Mouse (Mus musculus) spleen, adult 2 months (tissue): ENCODE measurements around the gene Zfp628.

ENCODE experiments used
- CTCF ChIP-seq: fragments of 200-500 bp; IDR thresholded peaks from 2 replicates; pipeline ENCODE4 v1.5.1; 2011; ENCODE audit warnings: mild to moderate bottlenecking, inconsistent platforms; ENCODE audit not compliant: insufficient read depth, insufficient read length, insufficient replicate concordance; ENCODE audit errors: extremely low read depth
- POLR2A ChIP-seq: fragments of 200-500 bp; IDR thresholded peaks from 2 replicates; pipeline ENCODE4 v1.6.1; 2011; ENCODE audit warnings: low read depth, low read length, inconsistent platforms

DNA sequence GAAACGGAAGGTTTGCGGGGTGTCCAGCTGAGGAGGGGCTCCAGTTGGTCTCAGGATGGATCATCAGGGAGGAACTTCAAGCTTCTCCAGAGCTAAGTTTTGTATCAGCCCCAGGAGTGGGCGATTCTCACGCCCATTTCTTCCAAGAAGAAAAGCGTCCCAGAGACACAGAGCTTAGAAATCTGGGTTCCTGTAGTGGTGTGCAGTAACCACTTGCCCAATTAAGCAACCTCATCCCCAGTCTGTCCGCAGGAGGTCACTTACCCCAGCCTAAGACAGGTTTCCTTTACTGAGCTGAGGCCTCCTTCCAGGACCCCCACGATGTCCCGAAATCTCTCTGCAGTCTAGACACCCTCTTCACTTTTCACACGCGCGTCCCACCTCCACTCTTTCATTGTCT, 37.8 kb upstream of the Zfp628 start:
- no peak for TF ChIP-seq CTCF
- TF ChIP-seq POLR2A = no peak
